9 mouse cellular contexts compared by ENCODE assay signal in genomic region chr1:75253849-75254624, GRCm38 (mm10). TPM values are rescaled to one million over a fixed set of nuclear protein-coding genes. Genes with fewer than 3 reads are reported as not detected.
DNase-seq lines count a peak whose midpoint lies in the region; ATAC-seq and TF ChIP-seq lines count a peak whose summit lies in the region.
"Had no signal": no experiment of that assay in that cellular context is flagged by ENCODE, and none has a peak within 500 bp of the region (broad histone marks: within the 10 kb centered on the region; RNA-seq: fewer than 3 reads in every experiment).

No protein-coding gene starts in this region.

- no peaks in the 10 kb centered on the region for H3K9me3 ChIP-seq in heart, embryonic 11.5 days (replicated peaks; ENCODE audit: control insufficient read depth, low read length)
- H3K9me3 ChIP-seq in stomach, postnatal 0 days (ENCODE audit: control insufficient read depth, low read length), result no peaks in the 10 kb centered on the region
- H3K9me3 ChIP-seq: limb, embryonic 15.5 days had no signal

- ATAC-seq in heart, embryonic 11.5 days (replicated peaks; ENCODE audit: insufficient number of reproducible peaks, low FRiP score, low TSS enrichment), result no peak
- peak; percentile 26 for ATAC-seq in activated CD4-positive, CD25-positive, alpha-beta regulatory T cell, adult 4 months
- peak; percentile 78 for ATAC-seq in monocyte, adult 5-6 weeks (replicated peaks; ENCODE audit: insufficient number of reproducible peaks, low FRiP score, low TSS enrichment, poor library complexity, severe bottlenecking)
- ATAC-seq in stomach, postnatal 0 days (ENCODE audit: low FRiP score, low TSS enrichment), result no peak; the same call in 1 of the 2 replicates

- WGBS in heart, adult 2 months, result 58% methylated on average over 16 of the region's 16 CpGs
- 61% methylated on average over 16 of the region's 16 CpGs for WGBS in heart, embryonic 11.5 days (ENCODE audit: insufficient replicate concordance)
- 61% methylated on average over 16 of the region's 16 CpGs for WGBS in stomach, postnatal 0 days

- H3K9ac ChIP-seq in heart, adult 2 months (ENCODE audit: low read depth, low read length), result no peak overlapping the region
- no peak overlapping the region for H3K9ac ChIP-seq in heart, embryonic 11.5 days (ENCODE audit: low read depth, low read length)
- no peak overlapping the region for H3K9ac ChIP-seq in stomach, postnatal 0 days (ENCODE audit: low read length)
- H3K9ac ChIP-seq: limb, embryonic 15.5 days had no signal

- H3K4me3 ChIP-seq in heart, adult 2 months, result no peak overlapping the region
- no peak overlapping the region for H3K4me3 ChIP-seq in heart, embryonic 11.5 days (ENCODE audit: low read depth, low read length)
- H3K4me3 ChIP-seq in stomach, postnatal 0 days (ENCODE audit: low read depth, low read length), result no peak overlapping the region
- H3K4me3 ChIP-seq: limb, embryonic 15.5 days had no signal

- H3K36me3 ChIP-seq in heart, adult 2 months (ENCODE audit: control insufficient read depth, insufficient read depth, low read length), result no peaks in the 10 kb centered on the region
- no peaks in the 10 kb centered on the region for H3K36me3 ChIP-seq in heart, embryonic 11.5 days (ENCODE audit: control insufficient read depth, insufficient read depth, low read length)
- H3K36me3 ChIP-seq in stomach, postnatal 0 days (ENCODE audit: control insufficient read depth, insufficient read depth, low read length), result no peaks in the 10 kb centered on the region
- H3K36me3 ChIP-seq: limb, embryonic 15.5 days had no signal

- H3K4me1 ChIP-seq in heart, adult 2 months (ENCODE audit: control insufficient read depth, insufficient read depth, low read length), result peaks cover 2% of the 10 kb centered on the region
- no peaks in the 10 kb centered on the region for H3K4me1 ChIP-seq in heart, embryonic 11.5 days (ENCODE audit: control insufficient read depth, insufficient read depth, low read length)
- H3K4me1 ChIP-seq in stomach, postnatal 0 days (replicated peaks; ENCODE audit: control insufficient read depth, insufficient read depth), result 0 out of 2 replicates have a peak, but pooled peaks cover 2% of the 10 kb centered on the region

- no peak for TF ChIP-seq EP300 in heart, adult 2 months (IDR thresholded peaks at IDR 0.05; ENCODE audit: insufficient read depth, low read depth, low read length)
- TF ChIP-seq EP300 in stomach, postnatal 0 days (optimal IDR thresholded peaks at IDR 0.05), result no peak

- H3K79me2 ChIP-seq in heart, adult 2 months (replicated peaks; ENCODE audit: control insufficient read depth, insufficient read depth, low read length), result no peaks in the 10 kb centered on the region

- H3K4me2 ChIP-seq in heart, embryonic 11.5 days, result no peak overlapping the region
- no peak overlapping the region for H3K4me2 ChIP-seq in stomach, postnatal 0 days (replicated peaks; ENCODE audit: low read depth)
- H3K4me2 ChIP-seq: limb, embryonic 15.5 days had no signal

- no peak for TF ChIP-seq POLR2A in heart, adult 2 months (IDR thresholded peaks at IDR 0.05; ENCODE audit: insufficient read depth, low read depth, low read length)

- peak; percentile 74 to 87 for DNase-seq in heart, adult 2 months
- peak; percentile 84 for DNase-seq in embryo, embryonic 10 days (ENCODE audit: low spot score)
- peak; percentile 82 to 92 for DNase-seq in heart, postnatal 10 days
- peak; percentile 91 to 93 for DNase-seq in left cerebral cortex, postnatal 14 days (ENCODE audit: low spot score in 2 of 2)
- peak; percentile 84 for DNase-seq in stomach, postnatal 0 days (ENCODE audit: low spot score)

- TF ChIP-seq CTCF in heart, adult 2 months (IDR thresholded peaks at IDR 0.05), result peak; percentile 100
- TF ChIP-seq CTCF in stomach, postnatal 0 days (IDR thresholded peaks at IDR 0.05; ENCODE audit: low read depth), result peak; percentile 93

- H3K27ac ChIP-seq in heart, adult 2 months, result no peak overlapping the region
- no peak overlapping the region for H3K27ac ChIP-seq in heart, embryonic 11.5 days (ENCODE audit: low read depth, low read length)
- H3K27ac ChIP-seq in stomach, postnatal 0 days (replicated peaks), result no peak overlapping the region
- H3K27ac ChIP-seq: limb, embryonic 15.5 days had no signal

- no peaks in the 10 kb centered on the region for H3K27me3 ChIP-seq in heart, adult 2 months (ENCODE audit: control insufficient read depth, insufficient read depth, low read length)
- H3K27me3 ChIP-seq in heart, embryonic 11.5 days (ENCODE audit: control insufficient read depth, insufficient read depth, low read length), result peaks cover 4% of the 10 kb centered on the region; the same call in 1 of the 2 replicates
- H3K27me3 ChIP-seq in stomach, postnatal 0 days (ENCODE audit: control insufficient read depth, insufficient read depth, low read length), result no peaks in the 10 kb centered on the region

- intact Hi-C loops in heart, adult 2 months (cut with DNase I), result loop anchor here (5.0 kb wide), 3 partner anchors 63 to 307 kb away; partner anchors contain the start of genes Abcb6 and Dnpep
- intact Hi-C loops in heart, postnatal 10 days (cut with DNase I), result loop anchor here (10.0 kb wide), 1 partner anchor 309 kb away; no protein-coding TSS in a partner anchor
- intact Hi-C loops in left cerebral cortex, postnatal 14 days (cut with DNase I), result loop anchor here (5.0 kb wide), 1 partner anchor 37 kb away; the partner anchor contains the start of gene Tuba4a

RNA-seq across cellular contexts. Expression of gene Ptprn, which starts 10.3 kb away (rescaled TPM):
- total RNA-seq in heart, adult 2 months (2021), result 1 to 10 TPM; 1.1 to 1.8 TPM
- polyA plus RNA-seq in heart, adult 2 months (2012; rRNA removed), result 2.7 and 3.2 TPM in 2 replicates
- 0.51 and 0.74 TPM in 2 replicates for polyA plus RNA-seq in heart, embryonic 11.5 days (2014; fragmentation: Nextera tagmentation; extraction: Ambion mirVana)
- polyA plus RNA-seq in activated CD4-positive, CD25-positive, alpha-beta regulatory T cell, adult 4 months (2017; shearing (Covaris generic)), result under 1 TPM; 0.37 to 0.47 TPM
- total RNA-seq in heart, postnatal 10 days (2021), result under 1 TPM; 0.34 to 0.42 TPM
- total RNA-seq in left cerebral cortex, postnatal 14 days (2021), result 100 to 1,000 TPM; 376 to 396 TPM
- not detected in 3 replicates for total RNA-seq in monocyte, adult 5-6 weeks (2017)
- 2.3 and 2.5 TPM in 2 replicates for polyA plus RNA-seq in stomach, postnatal 0 days (2015; fragmentation: Nextera tagmentation; extraction: Ambion mirVana)

RNA-seq across cellular contexts. Expression of gene Dnajb2, which starts 17.8 kb away (rescaled TPM):
- 100 to 1,000 TPM; 111 to 129 TPM for total RNA-seq in heart, adult 2 months (2021)
- 67.9 and 93.3 TPM in 2 replicates for polyA plus RNA-seq in heart, adult 2 months (2012; rRNA removed)
- 15.3 and 17.6 TPM in 2 replicates for polyA plus RNA-seq in heart, embryonic 11.5 days (2014; fragmentation: Nextera tagmentation; extraction: Ambion mirVana)
- polyA plus RNA-seq in activated CD4-positive, CD25-positive, alpha-beta regulatory T cell, adult 4 months (2017; shearing (Covaris generic)), result 1 to 10 TPM; 5.9 to 7.1 TPM
- 10 to 100 TPM; 58.3 to 61.4 TPM for total RNA-seq in heart, postnatal 10 days (2021)
- 10 to 100 TPM; 76.5 to 80.2 TPM for total RNA-seq in left cerebral cortex, postnatal 14 days (2021)
- 22.6 to 64.3 TPM (median 30.7 TPM) in 3 replicates for total RNA-seq in monocyte, adult 5-6 weeks (2017)
- 24.2 and 25.8 TPM in 2 replicates for polyA plus RNA-seq in stomach, postnatal 0 days (2015; fragmentation: Nextera tagmentation; extraction: Ambion mirVana)

RNA-seq across cellular contexts. Expression of gene A630095N17Rik, which starts 22.1 kb away (rescaled TPM):
- not detected for total RNA-seq in heart, adult 2 months (2021)
- polyA plus RNA-seq in heart, adult 2 months (2012; rRNA removed), result not detected in 2 replicates
- polyA plus RNA-seq in heart, embryonic 11.5 days (2014; fragmentation: Nextera tagmentation; extraction: Ambion mirVana), result not detected in 2 replicates
- not detected for polyA plus RNA-seq in activated CD4-positive, CD25-positive, alpha-beta regulatory T cell, adult 4 months (2017; shearing (Covaris generic))
- total RNA-seq in heart, postnatal 10 days (2021), result not detected
- total RNA-seq in left cerebral cortex, postnatal 14 days (2021), result not detected
- total RNA-seq in monocyte, adult 5-6 weeks (2017), result not detected in 3 replicates
- 0.25 TPM in 1 of 2 replicates, not detected in the other for polyA plus RNA-seq in stomach, postnatal 0 days (2015; fragmentation: Nextera tagmentation; extraction: Ambion mirVana)
- polyA plus RNA-seq: limb, embryonic 15.5 days had no signal

RNA-seq across cellular contexts. Expression of gene Resp18, which starts 24.2 kb away (rescaled TPM):
- not detected for total RNA-seq in heart, adult 2 months (2021)
- 0.39 TPM in 1 of 2 replicates, not detected in the other for polyA plus RNA-seq in heart, adult 2 months (2012; rRNA removed)
- polyA plus RNA-seq in heart, embryonic 11.5 days (2014; fragmentation: Nextera tagmentation; extraction: Ambion mirVana), result 0.30 TPM in 1 of 2 replicates, not detected in the other
- polyA plus RNA-seq in activated CD4-positive, CD25-positive, alpha-beta regulatory T cell, adult 4 months (2017; shearing (Covaris generic)), result not detected
- not detected for total RNA-seq in heart, postnatal 10 days (2021)
- total RNA-seq in left cerebral cortex, postnatal 14 days (2021), result 10 to 100 TPM; 69.0 to 98.8 TPM
- not detected in 3 replicates for total RNA-seq in monocyte, adult 5-6 weeks (2017)
- 7.7 and 8.7 TPM in 2 replicates for polyA plus RNA-seq in stomach, postnatal 0 days (2015; fragmentation: Nextera tagmentation; extraction: Ambion mirVana)

RNA-seq across cellular contexts. Expression of gene Tuba4a, which starts 34.4 kb away (rescaled TPM):
- 100 to 1,000 TPM; 973 to 976 TPM for total RNA-seq in heart, adult 2 months (2021)
- 781 and 842 TPM in 2 replicates for polyA plus RNA-seq in heart, adult 2 months (2012; rRNA removed)
- polyA plus RNA-seq in heart, embryonic 11.5 days (2014; fragmentation: Nextera tagmentation; extraction: Ambion mirVana), result 39.2 and 39.8 TPM in 2 replicates
- 100 to 1,000 TPM; 120 to 135 TPM for polyA plus RNA-seq in activated CD4-positive, CD25-positive, alpha-beta regulatory T cell, adult 4 months (2017; shearing (Covaris generic))
- total RNA-seq in heart, postnatal 10 days (2021), result 100 to 1,000 TPM; 543 to 577 TPM
- total RNA-seq in left cerebral cortex, postnatal 14 days (2021), result 100 to 1,000 TPM; 658 to 691 TPM
- total RNA-seq in monocyte, adult 5-6 weeks (2017), result 55.7 to 63.9 TPM (median 58.5 TPM) in 3 replicates
- polyA plus RNA-seq in stomach, postnatal 0 days (2015; fragmentation: Nextera tagmentation; extraction: Ambion mirVana), result 314 and 325 TPM in 2 replicates

Comparison
In these comparisons a context has a peak if more than half of its experiments do, and no peak if none do; other contexts are left out.
1. ATAC-seq: peak in activated CD4-positive, CD25-positive, alpha-beta regulatory T cell, adult 4 months (single experiment) and monocyte, adult 5-6 weeks (single experiment); none in heart, embryonic 11.5 days (single experiment) and stomach, postnatal 0 days (single experiment).
2. RNA of gene Ptprn, which starts 10.3 kb away (total RNA-seq): 376 to 396 TPM in left cerebral cortex, postnatal 14 days; 1.1 to 1.8 TPM in heart, adult 2 months, 0.34 to 0.42 TPM in heart, postnatal 10 days and not detected in monocyte, adult 5-6 weeks; every median in the first group is over 100 times any median in the second.
3. Peak in every context shown above with its lines, with median percentiles within 50 percentile points of each other: DNase-seq.